Mouse (Mus musculus): ENCODE results near the gene Dnajc15. TPM values are rescaled to one million over a fixed set of nuclear protein-coding genes. Genes with fewer than 3 reads are reported as not detected.

Dnajc15 gene
- polyA plus RNA-seq (2014; fragmentation: Illumina TruSeq; extraction: RNeasy Lipid Tissue Mini Kit (QIAGEN cat#74804); ENCODE audit: low read depth, low replicate concordance) = 1,061 TPM

DNA sequence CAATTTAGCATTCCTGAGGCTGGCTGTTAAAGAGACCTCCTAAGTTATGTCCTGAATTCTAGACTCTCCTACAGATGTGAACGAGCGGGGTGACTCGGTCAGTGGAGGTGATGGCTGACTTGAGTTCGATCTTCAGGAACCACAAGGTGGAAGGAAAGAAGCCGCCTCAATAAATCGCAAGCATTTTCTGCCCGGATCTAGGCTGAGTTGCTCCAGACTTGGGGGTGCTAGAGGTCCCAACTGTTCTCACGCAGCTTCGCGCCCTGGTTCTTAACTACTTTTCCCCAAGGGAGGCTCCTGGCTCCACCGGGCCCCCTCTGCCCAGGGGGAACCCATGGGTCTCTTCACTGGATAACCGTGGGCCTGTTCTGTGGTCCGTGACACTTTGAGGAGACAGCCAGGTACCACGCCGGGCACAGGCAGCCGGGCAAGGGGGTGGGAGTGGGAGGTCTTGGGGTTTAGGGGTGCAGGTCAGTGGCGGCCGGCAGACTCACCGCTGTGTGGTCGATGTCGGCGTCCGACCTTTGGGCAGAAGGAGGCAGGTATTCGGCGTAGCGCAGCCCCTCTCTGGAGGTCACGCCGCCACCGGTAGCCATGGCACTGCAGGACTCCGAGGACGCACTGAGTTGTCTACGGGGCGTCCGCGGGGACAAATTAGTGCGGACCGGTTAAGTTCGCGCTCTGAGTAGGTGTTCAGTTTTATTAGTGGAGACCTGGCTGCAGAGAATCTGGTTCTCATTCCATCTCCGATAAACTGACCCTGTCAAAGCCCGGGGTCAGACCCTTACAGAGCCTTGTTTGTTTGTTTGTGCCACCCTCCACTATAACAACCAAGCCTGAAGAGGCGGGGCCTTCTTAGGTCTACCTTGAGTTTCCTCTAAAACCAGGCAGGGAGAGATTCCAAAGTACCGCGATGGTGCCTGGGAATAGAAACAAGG lies at the start of gene Dnajc15:
Dnajc15 (minus strand) TSS at position 822 of the 938 bp plus-strand sequence.

DNA sequence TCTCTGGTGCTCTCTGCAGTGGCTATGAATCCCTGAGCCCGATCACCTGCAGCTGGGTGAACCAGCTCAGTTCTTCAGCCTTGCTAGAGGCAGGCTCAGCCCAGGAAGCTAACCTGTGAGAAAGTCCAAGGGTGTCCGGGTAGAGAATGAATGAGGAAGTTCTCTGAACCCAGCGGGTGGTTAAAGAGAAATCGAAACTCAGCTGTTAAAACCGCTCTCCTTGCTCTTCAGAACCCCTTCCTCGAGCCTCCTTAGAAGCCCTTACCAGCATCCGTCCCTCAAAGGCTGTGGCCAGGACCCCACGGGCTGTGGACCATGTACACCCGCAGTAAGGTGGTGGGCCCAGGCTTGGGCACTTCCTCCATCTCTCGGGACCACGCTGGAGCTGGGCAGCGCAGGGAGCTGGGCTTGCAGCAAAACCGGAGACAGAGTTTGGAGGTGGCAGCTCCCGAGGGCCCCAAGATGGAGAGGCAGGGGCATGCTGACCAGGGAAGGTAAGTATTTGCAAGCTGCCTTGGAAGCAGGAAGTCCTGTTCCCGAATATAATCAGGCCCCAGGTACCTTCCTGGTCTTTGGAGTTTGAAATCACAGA lies 29.3 kb upstream of the Dnajc15 start, which contains the start of gene Epsti1:
Epsti1 (plus strand) TSS at position 69 of the 592 bp plus-strand sequence.

Other genes starting within 250 kb of the Dnajc15 start
- gene Epsti1, start 29.1 kb upstream of the Dnajc15 start, polyA plus RNA-seq (2014; fragmentation: Illumina TruSeq; extraction: RNeasy Lipid Tissue Mini Kit (QIAGEN cat#74804); ENCODE audit: low read depth, low replicate concordance) = 27.6 TPM
- gene Fam216b, start 213.9 kb upstream of the Dnajc15 start, polyA plus RNA-seq (2014; fragmentation: Illumina TruSeq; extraction: RNeasy Lipid Tissue Mini Kit (QIAGEN cat#74804); ENCODE audit: low read depth, low replicate concordance) = not detected

Data from testis, adult 10 weeks (tissue).